Mouse (Mus musculus): ENCODE data around the gene Osbpl10. TPM values are rescaled to one million over a fixed set of nuclear protein-coding genes. Genes with fewer than 3 reads are reported as not detected.
A peak's percentile ranks its signal among the peaks of the same experiment; 100 is the strongest.

The Osbpl10 gene
- polyA plus RNA-seq, 1 experiment from 2014 or later, result 1.4 TPM

DNA sequence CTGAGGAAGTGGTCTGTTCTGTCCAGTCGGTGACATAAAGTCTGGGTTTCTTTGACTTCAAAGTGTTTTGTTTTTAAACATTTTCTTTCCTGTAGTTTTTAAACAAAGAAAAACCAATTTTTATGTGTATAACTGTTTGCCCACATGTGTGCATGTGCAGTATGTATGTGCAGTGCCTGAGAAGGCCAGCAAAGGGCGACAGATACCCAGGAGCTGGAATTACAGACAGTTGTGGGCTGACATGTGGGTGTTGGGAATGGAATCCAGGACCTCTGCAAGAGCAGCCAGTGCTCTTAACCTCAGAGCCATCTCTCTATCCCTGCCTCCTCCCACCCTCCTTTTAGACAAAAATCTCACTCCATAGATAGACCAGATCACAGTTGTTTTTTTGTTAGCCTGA, 14.2 kb downstream of the Osbpl10 start:
- H3K4me1 ChIP-seq (ENCODE audit: control insufficient read depth, insufficient read depth, low read length), result peaks cover 6% of the 10 kb centered on the region
- H3K27me3 ChIP-seq (replicated peaks; ENCODE audit: control insufficient read depth, insufficient read depth, low read length), result no peaks in the 10 kb centered on the region
- no peak for ATAC-seq
- no peaks in the 10 kb centered on the region for H3K36me3 ChIP-seq (ENCODE audit: control insufficient read depth, insufficient read depth, low read length)
- H3K4me2 ChIP-seq (ENCODE audit: low read depth, low read length), result no peak overlapping the region
- no peak overlapping the region for H3K9ac ChIP-seq (ENCODE audit: low read depth, low read length)
- H3K4me3 ChIP-seq (ENCODE audit: low read length), result no peak overlapping the region
- WGBS, result 88% methylated on average over 2 of the region's 2 CpGs
- H3K9me3 ChIP-seq (ENCODE audit: control insufficient read depth, low read length), result peaks cover 6% of the 10 kb centered on the region; the same call in 1 of the 2 replicates
- no peak overlapping the region for H3K27ac ChIP-seq (ENCODE audit: low read length)

DNA sequence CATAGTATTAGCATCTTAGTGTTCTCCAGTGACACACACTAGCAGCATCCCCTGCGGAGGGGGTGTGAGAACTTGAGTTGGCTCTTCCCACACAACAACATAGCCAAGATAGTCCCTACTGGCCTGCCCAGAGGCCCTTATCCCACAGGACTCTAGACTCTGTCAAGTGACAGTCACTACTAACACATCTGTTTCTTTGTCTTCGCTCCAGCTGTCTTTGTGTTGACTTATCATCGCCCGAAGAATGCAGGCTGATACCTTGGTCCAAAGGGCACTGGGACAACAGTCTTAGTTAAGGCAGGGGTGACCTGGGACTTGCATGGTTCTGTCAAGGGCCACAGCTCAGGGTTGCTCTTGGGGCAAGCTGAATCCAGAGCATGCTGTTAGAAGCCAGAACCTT, 16.9 kb downstream of the Osbpl10 start:
- 64% methylated on average over 4 of the region's 4 CpGs for WGBS
- Histone ChIP-seq H3K27ac (ENCODE audit: low read length) (no peak overlapping the region), H3K4me1 (ENCODE audit: control insufficient read depth, insufficient read depth, low read length) (peaks cover 13% of the 10 kb centered on the region; the same call in 1 of the 2 replicates), H3K9me3 (ENCODE audit: control insufficient read depth, low read length) (peaks cover 7% of the 10 kb centered on the region), H3K4me3 (ENCODE audit: low read length) (no peak overlapping the region), H3K36me3 (ENCODE audit: control insufficient read depth, insufficient read depth, low read length) (no peaks in the 10 kb centered on the region), H3K4me2 (ENCODE audit: low read depth, low read length) (no peak overlapping the region), H3K27me3 (replicated peaks; ENCODE audit: control insufficient read depth, insufficient read depth, low read length) (no peaks in the 10 kb centered on the region), H3K9ac (ENCODE audit: low read depth, low read length) (no peak overlapping the region)
- peak; percentile 61 for ATAC-seq

DNA sequence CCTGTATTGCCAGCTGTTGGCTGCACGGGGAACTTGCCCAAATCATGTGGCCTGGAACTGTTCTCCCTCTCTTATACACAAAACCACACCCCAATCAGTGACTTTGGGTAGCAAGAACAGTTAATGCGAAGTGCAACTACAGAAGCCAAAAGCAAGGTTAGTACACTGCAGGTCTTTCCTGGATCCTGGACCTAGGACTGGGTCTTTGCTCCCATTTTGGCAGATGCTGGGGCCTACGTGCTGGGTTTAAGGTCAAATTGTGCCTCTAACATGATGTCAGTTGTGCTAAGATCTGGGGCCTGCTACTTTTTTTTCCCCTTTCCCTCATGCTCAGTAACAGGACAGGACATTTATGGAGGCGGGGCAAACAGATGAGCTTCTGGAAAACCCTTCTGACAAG, 17.3 kb downstream of the Osbpl10 start:
- Histone ChIP-seq H3K4me3 (ENCODE audit: low read length) (no peak overlapping the region), H3K36me3 (ENCODE audit: control insufficient read depth, insufficient read depth, low read length) (no peaks in the 10 kb centered on the region), H3K9me3 (ENCODE audit: control insufficient read depth, low read length) (peaks cover 9% of the 10 kb centered on the region), H3K4me1 (ENCODE audit: control insufficient read depth, insufficient read depth, low read length) (peaks cover 13% of the 10 kb centered on the region; the same call in 1 of the 2 replicates), H3K27ac (ENCODE audit: low read length) (no peak overlapping the region), H3K27me3 (replicated peaks; ENCODE audit: control insufficient read depth, insufficient read depth, low read length) (no peaks in the 10 kb centered on the region), H3K4me2 (ENCODE audit: low read depth, low read length) (no peak overlapping the region), H3K9ac (ENCODE audit: low read depth, low read length) (no peak overlapping the region)
- no peak for ATAC-seq
- WGBS, result 93% methylated on average over 4 of the region's 4 CpGs

DNA sequence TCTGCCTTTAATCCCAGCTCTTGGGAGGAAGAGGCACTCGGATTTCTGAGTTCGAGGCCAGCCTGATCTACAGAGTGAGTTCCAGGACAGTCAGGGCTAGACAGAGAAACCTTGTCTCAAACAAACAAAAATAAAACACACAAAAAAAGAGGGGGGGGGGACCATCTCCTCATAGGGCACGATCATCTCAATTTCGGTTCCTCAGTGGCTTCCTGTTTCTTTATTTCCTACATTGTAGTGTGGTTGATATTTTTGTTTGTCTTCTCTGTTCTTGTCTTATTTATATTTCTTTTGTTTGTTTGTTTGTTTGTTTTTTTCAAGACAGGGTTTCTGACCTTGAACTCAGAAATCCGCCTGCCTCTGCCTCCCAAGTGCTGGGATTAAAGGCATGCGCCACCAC, 18.1 kb downstream of the Osbpl10 start:
- ATAC-seq, result no peak
- Histone ChIP-seq H3K9me3 (ENCODE audit: control insufficient read depth, low read length) (peaks cover 9% of the 10 kb centered on the region), H3K27ac (ENCODE audit: low read length) (no peak overlapping the region), H3K27me3 (replicated peaks; ENCODE audit: control insufficient read depth, insufficient read depth, low read length) (no peaks in the 10 kb centered on the region), H3K4me2 (ENCODE audit: low read depth, low read length) (no peak overlapping the region), H3K36me3 (ENCODE audit: control insufficient read depth, insufficient read depth, low read length) (no peaks in the 10 kb centered on the region), H3K4me3 (ENCODE audit: low read length) (no peak overlapping the region), H3K9ac (ENCODE audit: low read depth, low read length) (no peak overlapping the region), H3K4me1 (ENCODE audit: control insufficient read depth, insufficient read depth, low read length) (peaks cover 13% of the 10 kb centered on the region; the same call in 1 of the 2 replicates)
- WGBS, result 91% methylated on average over 6 of the region's 6 CpGs

DNA sequence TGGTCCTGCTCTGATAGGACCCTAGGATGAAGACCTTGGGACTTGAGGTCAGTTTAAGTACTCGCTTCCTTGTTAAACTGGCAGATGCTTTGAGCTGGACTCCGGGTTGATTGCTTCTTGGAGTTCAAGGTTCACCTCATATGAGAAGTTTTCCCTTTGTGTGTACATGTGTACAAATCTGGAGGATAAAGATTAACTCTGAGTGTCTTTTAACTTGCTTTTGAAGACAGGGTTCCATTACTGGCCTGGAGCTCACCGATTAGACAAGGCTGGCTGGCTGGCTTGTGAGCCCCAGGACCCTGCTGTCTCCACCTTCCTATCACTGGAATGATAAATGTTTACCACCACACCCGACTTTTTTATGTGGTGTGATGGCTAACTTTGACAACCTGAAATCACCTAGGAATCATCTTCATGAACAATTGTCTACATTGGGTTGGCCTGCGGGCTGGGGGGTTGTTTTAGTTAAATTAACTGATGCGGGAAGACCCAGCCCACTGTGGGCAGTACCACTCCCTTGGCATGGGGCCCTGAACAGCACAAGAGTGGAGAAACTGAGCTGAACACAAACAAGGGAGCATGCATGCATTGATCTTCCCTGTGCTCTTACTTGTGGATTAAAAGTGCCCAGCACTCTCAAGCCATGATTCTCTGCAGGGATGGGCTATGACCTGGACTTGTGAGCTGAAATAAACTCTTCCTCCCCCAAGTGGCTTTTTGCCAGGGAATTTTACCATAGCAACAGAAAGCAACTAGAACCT, 20.8 kb downstream of the Osbpl10 start:
- peaks cover 3% of the 10 kb centered on the region; the same call in 1 of the 2 replicates for H3K9me3 ChIP-seq (ENCODE audit: control insufficient read depth, low read length)
- H3K36me3 ChIP-seq (ENCODE audit: control insufficient read depth, insufficient read depth, low read length), result no peaks in the 10 kb centered on the region
- H3K27me3 ChIP-seq (replicated peaks; ENCODE audit: control insufficient read depth, insufficient read depth, low read length), result no peaks in the 10 kb centered on the region
- 69% methylated on average over 6 of the region's 6 CpGs for WGBS
- peak; percentile 59; the same call in 1 of the 2 replicates for ATAC-seq
- H3K27ac ChIP-seq (ENCODE audit: low read length), result peak overlapping the region; percentile 50
- H3K4me3 ChIP-seq (ENCODE audit: low read length), result no peak overlapping the region
- no peak overlapping the region for H3K9ac ChIP-seq (ENCODE audit: low read depth, low read length)
- H3K4me1 ChIP-seq (ENCODE audit: control insufficient read depth, insufficient read depth, low read length), result peaks cover 13% of the 10 kb centered on the region; the same call in 1 of the 2 replicates
- H3K4me2 ChIP-seq (ENCODE audit: low read depth, low read length), result no peak overlapping the region

DNA sequence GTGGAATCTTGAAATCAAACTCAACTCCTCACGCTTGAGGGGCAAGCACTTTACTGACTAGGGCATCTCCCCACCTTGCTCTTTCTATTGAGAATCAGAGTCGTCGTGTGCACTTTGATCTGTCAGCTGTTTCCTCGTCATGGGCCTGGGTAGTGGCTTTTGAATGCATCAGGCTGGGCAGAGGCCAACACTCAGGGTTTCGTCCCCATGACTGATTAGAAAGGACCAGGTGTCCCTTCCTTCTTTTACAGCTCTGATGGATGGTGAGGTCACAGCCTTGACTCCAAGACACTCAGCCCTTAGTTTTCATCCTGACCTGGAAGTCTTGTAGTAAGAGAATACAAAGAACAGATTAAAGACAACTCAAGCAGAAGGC, 21.4 kb downstream of the Osbpl10 start:
- peaks cover 3% of the 10 kb centered on the region; the same call in 1 of the 2 replicates for H3K9me3 ChIP-seq (ENCODE audit: control insufficient read depth, low read length)
- no peak overlapping the region for H3K4me3 ChIP-seq (ENCODE audit: low read length)
- peak; percentile 75 for ATAC-seq
- H3K36me3 ChIP-seq (ENCODE audit: control insufficient read depth, insufficient read depth, low read length), result no peaks in the 10 kb centered on the region
- H3K27me3 ChIP-seq (replicated peaks; ENCODE audit: control insufficient read depth, insufficient read depth, low read length), result no peaks in the 10 kb centered on the region
- no peak overlapping the region for H3K9ac ChIP-seq (ENCODE audit: low read depth, low read length)
- H3K4me1 ChIP-seq (ENCODE audit: control insufficient read depth, insufficient read depth, low read length), result peaks cover 13% of the 10 kb centered on the region; the same call in 1 of the 2 replicates
- H3K27ac ChIP-seq (ENCODE audit: low read length), result peak overlapping the region; percentile 50; the same call in 1 of the 2 replicates
- 61% methylated on average over 5 of the region's 5 CpGs for WGBS
- H3K4me2 ChIP-seq (ENCODE audit: low read depth, low read length), result no peak overlapping the region

DNA sequence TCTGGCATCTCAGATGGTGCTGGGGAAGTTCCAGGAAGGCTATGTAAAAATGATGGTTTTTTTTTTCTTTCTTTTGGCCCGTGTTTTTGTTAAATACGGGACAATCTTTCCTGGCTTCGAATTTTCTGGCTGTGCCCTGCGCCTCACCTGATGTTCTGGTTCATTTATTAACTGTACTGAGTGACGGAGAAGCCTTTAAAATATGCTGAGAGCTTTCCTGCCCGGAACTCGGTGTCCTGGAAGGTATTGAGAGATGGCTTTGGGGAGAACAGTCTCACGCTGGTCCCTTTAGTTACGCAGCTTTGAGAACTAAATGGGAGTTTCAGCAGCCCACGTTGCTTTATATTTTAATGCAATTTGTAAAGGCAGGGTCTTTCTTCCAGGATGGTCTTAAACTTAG, 27.1 kb downstream of the Osbpl10 start:
- no peaks in the 10 kb centered on the region for H3K27me3 ChIP-seq (replicated peaks; ENCODE audit: control insufficient read depth, insufficient read depth, low read length)
- no peak overlapping the region for H3K4me2 ChIP-seq (ENCODE audit: low read depth, low read length)
- no peak overlapping the region for H3K9ac ChIP-seq (ENCODE audit: low read depth, low read length)
- H3K9me3 ChIP-seq (ENCODE audit: control insufficient read depth, low read length), result peaks cover 10% of the 10 kb centered on the region
- H3K4me3 ChIP-seq (ENCODE audit: low read length), result no peak overlapping the region
- no peak for ATAC-seq
- WGBS, result 80% methylated on average over 10 of the region's 10 CpGs
- H3K27ac ChIP-seq (ENCODE audit: low read length), result no peak overlapping the region
- no peaks in the 10 kb centered on the region for H3K4me1 ChIP-seq (ENCODE audit: control insufficient read depth, insufficient read depth, low read length)
- H3K36me3 ChIP-seq (ENCODE audit: control insufficient read depth, insufficient read depth, low read length), result no peaks in the 10 kb centered on the region

DNA sequence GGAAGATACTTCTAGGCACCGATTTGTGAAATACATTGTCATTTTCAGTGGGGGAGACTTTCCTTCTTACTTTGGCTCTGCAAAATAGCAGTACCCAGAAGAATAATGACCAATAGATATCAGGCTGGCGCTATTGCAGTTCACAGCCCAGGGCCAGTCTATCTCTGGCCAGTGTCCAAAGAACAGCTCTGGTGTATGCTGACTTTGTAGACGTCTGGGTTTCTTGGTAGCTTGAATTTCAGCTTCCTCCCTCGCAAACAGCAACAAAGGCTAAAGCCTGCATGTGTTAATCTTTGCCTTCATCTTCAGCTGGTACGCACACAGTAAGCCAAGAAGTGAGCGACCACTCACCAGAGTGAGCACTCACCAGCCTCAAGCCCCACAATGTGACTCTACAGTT, 29.4 kb downstream of the Osbpl10 start:
- WGBS, result 64% methylated on average over 6 of the region's 6 CpGs
- H3K4me3 ChIP-seq (ENCODE audit: low read length), result no peak overlapping the region
- H3K27ac ChIP-seq (ENCODE audit: low read length), result no peak overlapping the region
- no peaks in the 10 kb centered on the region for H3K4me1 ChIP-seq (ENCODE audit: control insufficient read depth, insufficient read depth, low read length)
- no peaks in the 10 kb centered on the region for H3K36me3 ChIP-seq (ENCODE audit: control insufficient read depth, insufficient read depth, low read length)
- H3K27me3 ChIP-seq (replicated peaks; ENCODE audit: control insufficient read depth, insufficient read depth, low read length), result no peaks in the 10 kb centered on the region
- ATAC-seq, result no peak
- H3K9me3 ChIP-seq (ENCODE audit: control insufficient read depth, low read length), result peaks cover 10% of the 10 kb centered on the region
- no peak overlapping the region for H3K9ac ChIP-seq (ENCODE audit: low read depth, low read length)
- H3K4me2 ChIP-seq (ENCODE audit: low read depth, low read length), result no peak overlapping the region

DNA sequence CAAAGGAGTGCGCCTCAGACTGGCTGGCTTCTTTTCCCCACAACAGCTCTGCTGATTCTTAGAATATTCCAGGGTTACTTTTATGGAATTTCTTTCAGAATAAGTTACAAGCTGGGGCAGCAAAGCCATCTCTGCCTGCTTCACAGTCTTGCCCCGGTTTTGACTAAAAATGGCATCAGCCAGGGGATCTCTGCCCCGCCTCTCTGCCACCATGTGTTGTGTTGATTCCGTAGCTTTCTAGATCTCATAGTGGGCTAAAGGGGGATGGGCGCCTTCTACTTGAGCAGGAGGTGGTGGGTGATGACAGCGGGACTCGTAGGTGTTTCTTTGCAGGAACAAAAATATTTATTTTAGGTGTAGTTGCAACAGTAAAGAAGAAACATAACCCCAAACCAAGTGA, 29.8 kb downstream of the Osbpl10 start:
- Histone ChIP-seq H3K27ac (ENCODE audit: low read length) (no peak overlapping the region), H3K4me2 (ENCODE audit: low read depth, low read length) (no peak overlapping the region), H3K9me3 (ENCODE audit: control insufficient read depth, low read length) (peaks cover 10% of the 10 kb centered on the region), H3K36me3 (ENCODE audit: control insufficient read depth, insufficient read depth, low read length) (no peaks in the 10 kb centered on the region), H3K4me1 (ENCODE audit: control insufficient read depth, insufficient read depth, low read length) (no peaks in the 10 kb centered on the region), H3K9ac (ENCODE audit: low read depth, low read length) (no peak overlapping the region), H3K4me3 (ENCODE audit: low read length) (no peak overlapping the region), H3K27me3 (replicated peaks; ENCODE audit: control insufficient read depth, insufficient read depth, low read length) (no peaks in the 10 kb centered on the region)
- 85% methylated on average over 7 of the region's 7 CpGs for WGBS
- ATAC-seq, result no peak
